Mouse (Mus musculus) stomach, embryonic 14.5 days (tissue): ENCODE measurements around the gene Igf1. TPM values are rescaled to one million over a fixed set of nuclear protein-coding genes. Genes with fewer than 3 reads are reported as not detected.

Source experiments
- ATAC-seq: fragments of 200-750 bp; cut with Nextera tagmentation; 2 replicates; pipeline ENCODE4 v1.8.0; 2017; ENCODE audit warnings: low read depth, moderate TSS enrichment; ENCODE audit not compliant: insufficient number of reproducible peaks, insufficient read depth, low FRiP score
- H3K27ac ChIP-seq: fragments of 300-500 bp; sonication (generic); 2 replicates; pipeline ENCODE4 v1.5.1; 2014; ENCODE audit warnings: mild to moderate bottlenecking, low read length, moderate library complexity, mixed read lengths
- H3K27me3 ChIP-seq: fragments of 300-500 bp; sonication (generic); 2 replicates; pipeline ENCODE4 v1.6.1; 2014; ENCODE audit warnings: low read length, control low read depth, mixed read lengths; ENCODE audit not compliant: control insufficient read depth, insufficient read depth
- H3K36me3 ChIP-seq: fragments of 300-500 bp; sonication (generic); 2 replicates; pipeline ENCODE4 v1.6.1; 2014; ENCODE audit warnings: mild to moderate bottlenecking, control low read depth, low read length, moderate library complexity, mixed read lengths; ENCODE audit not compliant: control insufficient read depth, insufficient read depth
- H3K4me1 ChIP-seq: fragments of 300-500 bp; sonication (generic); 2 replicates; pipeline ENCODE4 v1.6.1; 2014; ENCODE audit warnings: low read length, control low read depth, mixed read lengths; ENCODE audit not compliant: control insufficient read depth, insufficient read depth
- H3K4me2 ChIP-seq: fragments of 300-500 bp; sonication (generic); replicated peaks from 2 replicates; pipeline ENCODE4 v1.6.1; 2014; ENCODE audit warnings: low read depth, low read length, control low read depth
- H3K4me3 ChIP-seq: fragments of 300-500 bp; sonication (generic); 2 replicates; pipeline ENCODE4 v1.5.1; 2014; ENCODE audit warnings: low read depth, low read length, control low read depth
- H3K9ac ChIP-seq: fragments of 300-500 bp; sonication (generic); replicated peaks from 2 replicates; pipeline ENCODE4 v1.6.1; 2014; ENCODE audit warnings: low read depth, mild to moderate bottlenecking, control low read depth, low read length, moderate library complexity, mixed read lengths
- H3K9me3 ChIP-seq: fragments of 300-500 bp; sonication (generic); 2 replicates; pipeline ENCODE4 v1.6.1; 2016; ENCODE audit warnings: low read depth, low read length, control low read depth; ENCODE audit not compliant: control insufficient read depth
- WGBS: fragments of 180-500 bp; shearing (Covaris S2); extraction: QIAGEN DNeasy Blood & Tissue Kit; methylation state at CpG from one replicate; pipeline ENCODE4 v1.1.7; 2014; 5-methylcytosine and 5-hydroxymethylcytosine counted together
- polyA plus RNA-seq: library from polyadenylated mRNA; unstranded; fragments of >200 nt; fragmentation: Nextera tagmentation; extraction: Ambion mirVana; gene quantifications from 2 replicates; pipeline ENCODE4 v1.2.1, GENCODE M21; 2014

The Igf1 gene
- polyA plus RNA-seq, 1 experiment from 2014 or later = 167 TPM

- Histone ChIP-seq H3K27me3 (no peaks in the 10 kb centered on the region), H3K27ac (no peak overlapping the region), H3K4me1 (0 out of 2 replicates have a peak, but pooled peaks cover 2% of the 10 kb centered on the region), H3K4me2 (no peak overlapping the region), H3K9ac (no peak overlapping the region), H3K9me3 (no peaks in the 10 kb centered on the region), H3K4me3 (no peak overlapping the region), H3K36me3 (0 out of 2 replicates have a peak, but pooled peaks cover 5% of the 10 kb centered on the region)
- WGBS = 49% methylated on average over 5 of the region's 5 CpGs
- no peak for ATAC-seq
Measured at GRCm38 (mm10) chr10:87872854-87873253, 14.8 kb downstream of the Igf1 start.

- H3K4me1 ChIP-seq = 0 out of 2 replicates have a peak, but pooled peaks cover under 1% of the 10 kb centered on the region
- H3K4me2 ChIP-seq = no peak overlapping the region
- H3K4me3 ChIP-seq = no peak overlapping the region
- no peaks in the 10 kb centered on the region for H3K27me3 ChIP-seq
- H3K9ac ChIP-seq = no peak overlapping the region
- no peak overlapping the region for H3K27ac ChIP-seq
- H3K9me3 ChIP-seq = no peaks in the 10 kb centered on the region
- 0 out of 2 replicates have a peak, but pooled peaks cover 5% of the 10 kb centered on the region for H3K36me3 ChIP-seq
- 95% methylated on average over 3 of the region's 3 CpGs for WGBS
- ATAC-seq = no peak
Measured at GRCm38 (mm10) chr10:87873516-87873915, 15.5 kb downstream of the Igf1 start.

GRCm38 (mm10) chr10:87880071-87880785 is 22.2 kb downstream of the Igf1 start:
- H3K4me3 ChIP-seq = no peak overlapping the region
- H3K27ac ChIP-seq = no peak overlapping the region

GRCm38 (mm10) chr10:87885326-87886040 is 27.4 kb downstream of the Igf1 start:
- no peak overlapping the region for H3K4me3 ChIP-seq
- no peaks in the 10 kb centered on the region for H3K36me3 ChIP-seq
- H3K9ac ChIP-seq = no peak overlapping the region
- H3K27me3 ChIP-seq = no peaks in the 10 kb centered on the region
- no peak for ATAC-seq
- H3K4me2 ChIP-seq = no peak overlapping the region
- H3K9me3 ChIP-seq = no peaks in the 10 kb centered on the region
- no peaks in the 10 kb centered on the region for H3K4me1 ChIP-seq
- 86% methylated on average over 2 of the region's 2 CpGs for WGBS
- no peak overlapping the region for H3K27ac ChIP-seq

More at GRCm38 (mm10) chr10:87880071-87880785, 22.2 kb downstream of the Igf1 start:
- Histone ChIP-seq H3K9me3 (no peaks in the 10 kb centered on the region), H3K36me3 (no peaks in the 10 kb centered on the region), H3K4me2 (no peak overlapping the region), H3K9ac (no peak overlapping the region), H3K27me3 (no peaks in the 10 kb centered on the region), H3K4me1 (no peaks in the 10 kb centered on the region)
- WGBS = 74% methylated on average over 7 of the region's 7 CpGs
- ATAC-seq = no peak; the same call in 1 of the 2 replicates

GRCm38 (mm10) chr10:87889850-87890249 is 31.8 kb downstream of the Igf1 start:
- Histone ChIP-seq H3K9ac (no peak overlapping the region), H3K27me3 (no peaks in the 10 kb centered on the region), H3K4me2 (no peak overlapping the region), H3K9me3 (no peaks in the 10 kb centered on the region), H3K36me3 (no peaks in the 10 kb centered on the region), H3K27ac (no peak overlapping the region), H3K4me1 (no peaks in the 10 kb centered on the region), H3K4me3 (no peak overlapping the region)
- ATAC-seq = no peak

- no peak overlapping the region for H3K27ac ChIP-seq
- ATAC-seq = no peak
- H3K4me3 ChIP-seq = no peak overlapping the region
- H3K4me1 ChIP-seq = no peaks in the 10 kb centered on the region
- no peak overlapping the region for H3K9ac ChIP-seq
- H3K27me3 ChIP-seq = no peaks in the 10 kb centered on the region
- H3K4me2 ChIP-seq = no peak overlapping the region
- no peaks in the 10 kb centered on the region for H3K9me3 ChIP-seq
- no peaks in the 10 kb centered on the region for H3K36me3 ChIP-seq
Measured at GRCm38 (mm10) chr10:87892256-87892655, 34.2 kb downstream of the Igf1 start.

- no peaks in the 10 kb centered on the region for H3K4me1 ChIP-seq
- H3K27me3 ChIP-seq = no peaks in the 10 kb centered on the region
- no peaks in the 10 kb centered on the region for H3K9me3 ChIP-seq
- WGBS = 83% methylated on average over 1 of the region's 1 CpGs
- H3K4me3 ChIP-seq = no peak overlapping the region
- H3K27ac ChIP-seq = no peak overlapping the region
- H3K4me2 ChIP-seq = no peak overlapping the region
- no peak for ATAC-seq
- H3K9ac ChIP-seq = no peak overlapping the region
- no peaks in the 10 kb centered on the region; the same call in 1 of the 2 replicates for H3K36me3 ChIP-seq
Measured at GRCm38 (mm10) chr10:87893272-87893671, 35.2 kb downstream of the Igf1 start.

- Histone ChIP-seq H3K27ac (no peak overlapping the region), H3K4me1 (no peaks in the 10 kb centered on the region), H3K9ac (no peak overlapping the region), H3K4me3 (no peak overlapping the region), H3K36me3 (no peaks in the 10 kb centered on the region; the same call in 1 of the 2 replicates), H3K9me3 (no peaks in the 10 kb centered on the region), H3K27me3 (no peaks in the 10 kb centered on the region), H3K4me2 (no peak overlapping the region)
- ATAC-seq = no peak
- 83% methylated on average over 4 of the region's 4 CpGs for WGBS
Measured at GRCm38 (mm10) chr10:87894461-87895120, 36.5 kb downstream of the Igf1 start.
